Mouse (Mus musculus): ENCODE measurements around the gene Atg10. TPM values are rescaled to one million over a fixed set of nuclear protein-coding genes. Genes with fewer than 3 reads are reported as not detected.

The Atg10 gene
- polyA plus RNA-seq, 1 experiment: 11.1 TPM

DNA sequence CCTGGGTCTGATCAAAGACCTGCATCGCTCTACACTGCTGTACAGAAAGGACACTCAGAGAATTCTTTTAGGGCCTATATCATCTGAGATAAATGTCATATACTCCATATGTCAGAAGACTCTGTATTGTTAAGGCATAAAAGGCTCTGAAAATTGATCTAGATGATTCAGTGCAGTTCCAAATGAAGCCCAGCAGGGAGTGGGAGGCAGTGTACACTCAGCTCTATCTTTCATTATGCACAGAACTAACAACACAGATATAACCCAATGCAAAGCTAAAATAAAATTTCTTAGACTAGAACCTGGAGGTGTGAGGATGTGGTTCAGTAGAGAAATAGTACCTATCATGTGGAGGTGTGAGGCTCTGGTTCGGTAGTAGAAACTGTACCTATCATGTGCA is 151.4 kb downstream of the Atg10 start:
- Histone ChIP-seq H3K27me3 (ENCODE audit: control insufficient read depth, insufficient read depth, low read length) (no peaks in the 10 kb centered on the region), H3K4me3 (replicated peaks; ENCODE audit: insufficient read depth, low read depth, low read length) (no peak overlapping the region), H3K27ac (ENCODE audit: insufficient read depth, low read length) (no peak overlapping the region), H3K4me1 (ENCODE audit: control insufficient read depth, insufficient read depth, low read length) (no peaks in the 10 kb centered on the region)
- WGBS: 98% methylated on average over 2 of the region's 2 CpGs
- no peak for DNase-seq
- TF ChIP-seq CTCF (IDR thresholded peaks at IDR 0.05; ENCODE audit: borderline replicate concordance, insufficient read depth, low read depth, low read length): no peak

DNA sequence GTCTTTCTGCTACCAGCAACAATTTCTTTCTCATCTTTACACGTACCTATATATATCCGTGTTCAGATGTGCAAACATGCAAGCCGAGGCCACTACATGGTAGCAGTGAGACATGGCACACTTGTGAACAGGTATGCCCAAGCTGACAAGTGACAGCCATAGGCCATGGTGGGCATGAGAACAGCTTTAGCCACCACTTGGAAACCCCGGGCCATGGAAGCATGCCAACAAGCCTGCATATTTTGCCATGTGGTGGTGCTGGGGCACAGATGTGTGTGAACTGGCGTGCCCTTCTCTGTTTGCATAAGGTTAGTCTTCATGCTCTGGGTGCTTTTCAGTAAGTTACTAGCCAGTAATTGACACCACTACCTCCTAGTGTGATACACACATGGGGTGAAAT is 162.9 kb downstream of the Atg10 start:
- Histone ChIP-seq H3K27ac (ENCODE audit: insufficient read depth, low read length) (no peak overlapping the region), H3K27me3 (ENCODE audit: control insufficient read depth, insufficient read depth, low read length) (no peaks in the 10 kb centered on the region), H3K4me1 (ENCODE audit: control insufficient read depth, insufficient read depth, low read length) (no peaks in the 10 kb centered on the region), H3K4me3 (replicated peaks; ENCODE audit: insufficient read depth, low read depth, low read length) (no peak overlapping the region)
- TF ChIP-seq CTCF (IDR thresholded peaks at IDR 0.05; ENCODE audit: borderline replicate concordance, insufficient read depth, low read depth, low read length): no peak
- TF ChIP-seq POLR2A (IDR thresholded peaks at IDR 0.05; ENCODE audit: borderline replicate concordance, insufficient read depth, low read length): no peak
- WGBS: 66% methylated on average over 5 of the region's 5 CpGs
- DNase-seq: no peak

DNA sequence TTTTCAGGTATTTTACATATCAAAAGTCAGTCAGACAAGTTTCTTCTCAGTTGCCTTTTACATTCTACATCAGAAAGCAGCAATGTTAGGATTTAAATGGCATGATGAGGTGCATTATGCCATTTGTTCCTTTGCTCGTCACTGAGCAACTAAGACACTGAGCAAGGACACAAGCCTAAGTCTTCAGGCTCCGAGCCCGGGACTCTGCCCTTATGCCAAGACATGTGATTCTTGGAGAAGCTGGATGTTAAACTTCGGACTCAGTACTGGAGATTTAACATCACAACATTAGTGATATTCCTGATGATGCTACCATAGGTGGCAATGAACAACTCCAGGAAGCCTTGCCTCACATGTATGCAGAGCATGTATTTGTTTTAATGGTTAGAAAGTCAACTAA is 175.6 kb downstream of the Atg10 start:
- TF ChIP-seq POLR2A (IDR thresholded peaks at IDR 0.05; ENCODE audit: borderline replicate concordance, insufficient read depth, low read length) (no peak), CTCF (IDR thresholded peaks at IDR 0.05; ENCODE audit: borderline replicate concordance, insufficient read depth, low read depth, low read length) (no peak)
- Histone ChIP-seq H3K27ac (ENCODE audit: insufficient read depth, low read length) (no peak overlapping the region), H3K4me3 (replicated peaks; ENCODE audit: insufficient read depth, low read depth, low read length) (no peak overlapping the region), H3K27me3 (ENCODE audit: control insufficient read depth, insufficient read depth, low read length) (no peaks in the 10 kb centered on the region), H3K4me1 (ENCODE audit: control insufficient read depth, insufficient read depth, low read length) (no peaks in the 10 kb centered on the region)
- WGBS: 63% methylated on average over 4 of the region's 4 CpGs
- no peak for DNase-seq

DNA sequence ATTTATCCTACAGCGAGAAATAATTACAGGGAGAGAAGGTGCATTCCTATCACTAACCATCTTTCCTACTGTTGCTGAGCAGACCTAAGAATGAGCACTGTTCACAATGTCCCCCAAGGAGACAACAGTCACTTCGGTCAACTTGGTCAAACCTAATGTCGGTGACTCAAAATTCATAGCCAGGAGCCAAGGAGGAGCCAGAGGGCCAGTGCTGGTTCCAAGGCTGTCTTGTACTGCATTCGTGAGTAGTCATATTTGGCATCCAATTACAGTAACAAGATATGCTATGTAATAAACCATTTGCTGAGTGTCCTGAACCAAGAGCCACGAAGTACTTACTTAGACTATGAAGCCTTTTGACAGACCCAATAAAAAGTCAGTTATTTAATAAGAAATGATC is 176.9 kb downstream of the Atg10 start:
- H3K27ac ChIP-seq (ENCODE audit: insufficient read depth, low read length): no peak overlapping the region
- H3K4me1 ChIP-seq (ENCODE audit: control insufficient read depth, insufficient read depth, low read length): no peaks in the 10 kb centered on the region
- H3K27me3 ChIP-seq (ENCODE audit: control insufficient read depth, insufficient read depth, low read length): no peaks in the 10 kb centered on the region
- no peak for DNase-seq
- 59% methylated on average over 5 of the region's 5 CpGs for WGBS
- H3K4me3 ChIP-seq (replicated peaks; ENCODE audit: insufficient read depth, low read depth, low read length): no peak overlapping the region
- TF ChIP-seq POLR2A (IDR thresholded peaks at IDR 0.05; ENCODE audit: borderline replicate concordance, insufficient read depth, low read length) (no peak), CTCF (IDR thresholded peaks at IDR 0.05; ENCODE audit: borderline replicate concordance, insufficient read depth, low read depth, low read length) (no peak)

GRCm38 (mm10) chr13:91041236-91041635 is 182.5 kb downstream of the Atg10 start:
- Histone ChIP-seq H3K4me1 (ENCODE audit: control insufficient read depth, insufficient read depth, low read length) (no peaks in the 10 kb centered on the region), H3K4me3 (replicated peaks; ENCODE audit: insufficient read depth, low read depth, low read length) (no peak overlapping the region), H3K27ac (ENCODE audit: insufficient read depth, low read length) (no peak overlapping the region), H3K27me3 (ENCODE audit: control insufficient read depth, insufficient read depth, low read length) (no peaks in the 10 kb centered on the region)
- DNase-seq: no peak
- WGBS: 90% methylated on average over 1 of the region's 1 CpGs
- TF ChIP-seq CTCF (IDR thresholded peaks at IDR 0.05; ENCODE audit: borderline replicate concordance, insufficient read depth, low read depth, low read length) (no peak), POLR2A (IDR thresholded peaks at IDR 0.05; ENCODE audit: borderline replicate concordance, insufficient read depth, low read length) (no peak)

- no peak for DNase-seq
- Histone ChIP-seq H3K27me3 (ENCODE audit: control insufficient read depth, insufficient read depth, low read length) (no peaks in the 10 kb centered on the region), H3K4me1 (ENCODE audit: control insufficient read depth, insufficient read depth, low read length) (no peaks in the 10 kb centered on the region), H3K4me3 (replicated peaks; ENCODE audit: insufficient read depth, low read depth, low read length) (no peak overlapping the region), H3K27ac (ENCODE audit: insufficient read depth, low read length) (no peak overlapping the region)
- TF ChIP-seq POLR2A (IDR thresholded peaks at IDR 0.05; ENCODE audit: borderline replicate concordance, insufficient read depth, low read length) (no peak), CTCF (IDR thresholded peaks at IDR 0.05; ENCODE audit: borderline replicate concordance, insufficient read depth, low read depth, low read length) (no peak)
Measured at GRCm38 (mm10) chr13:91040421-91040820, 183.3 kb downstream of the Atg10 start.

GRCm38 (mm10) chr13:91039201-91039807 is 184.5 kb downstream of the Atg10 start:
- WGBS: 35% methylated on average over 11 of the region's 11 CpGs
- Histone ChIP-seq H3K4me1 (ENCODE audit: control insufficient read depth, insufficient read depth, low read length) (no peaks in the 10 kb centered on the region), H3K27me3 (ENCODE audit: control insufficient read depth, insufficient read depth, low read length) (no peaks in the 10 kb centered on the region), H3K27ac (ENCODE audit: insufficient read depth, low read length) (no peak overlapping the region), H3K4me3 (replicated peaks; ENCODE audit: insufficient read depth, low read depth, low read length) (peak overlapping the region; percentile 35)
- peak; percentile 44 to 62 for DNase-seq
- TF ChIP-seq CTCF (IDR thresholded peaks at IDR 0.05; ENCODE audit: borderline replicate concordance, insufficient read depth, low read depth, low read length): peak; percentile 69
- TF ChIP-seq POLR2A (IDR thresholded peaks at IDR 0.05; ENCODE audit: borderline replicate concordance, insufficient read depth, low read length): no peak

- H3K27me3 ChIP-seq (ENCODE audit: control insufficient read depth, insufficient read depth, low read length): no peaks in the 10 kb centered on the region
- DNase-seq: no peak
- TF ChIP-seq CTCF (IDR thresholded peaks at IDR 0.05; ENCODE audit: borderline replicate concordance, insufficient read depth, low read depth, low read length) (no peak), POLR2A (IDR thresholded peaks at IDR 0.05; ENCODE audit: borderline replicate concordance, insufficient read depth, low read length) (no peak)
- no peak overlapping the region for H3K27ac ChIP-seq (ENCODE audit: insufficient read depth, low read length)
- H3K4me1 ChIP-seq (ENCODE audit: control insufficient read depth, insufficient read depth, low read length): no peaks in the 10 kb centered on the region
- WGBS: 80% methylated on average over 5 of the region's 5 CpGs
- no peak overlapping the region for H3K4me3 ChIP-seq (replicated peaks; ENCODE audit: insufficient read depth, low read depth, low read length)
Measured at GRCm38 (mm10) chr13:91038636-91039035, 185.1 kb downstream of the Atg10 start.

All from cerebellum, adult 2 months (tissue).